Mouse (Mus musculus) neural tube, embryonic 14.5 days (tissue): ENCODE data around the gene Cilp2. TPM values are rescaled to one million over a fixed set of nuclear protein-coding genes. Genes with fewer than 3 reads are reported as not detected.

Source experiments
- ATAC-seq: fragments of 200-750 bp; cut with Nextera tagmentation; 2 replicates; pipeline ENCODE4 v1.8.0; 2017; ENCODE audit warnings: low read depth, mild to moderate bottlenecking, moderate TSS enrichment, moderate library complexity
- H3K27ac ChIP-seq: fragments of 300-500 bp; sonication (generic); 2 replicates; pipeline ENCODE4 v1.5.1; 2014; ENCODE audit warnings: low read depth, mild to moderate bottlenecking, control low read depth, low read length, moderate library complexity, mixed read lengths
- H3K27me3 ChIP-seq: fragments of 300-500 bp; sonication (generic); 2 replicates; pipeline ENCODE4 v1.6.1; 2014; ENCODE audit warnings: low read length; ENCODE audit not compliant: control insufficient read depth, insufficient read depth
- H3K36me3 ChIP-seq: fragments of 300-500 bp; sonication (generic); 2 replicates; pipeline ENCODE4 v1.6.1; 2014; ENCODE audit warnings: low read length, mixed read lengths; ENCODE audit not compliant: control insufficient read depth, insufficient read depth
- H3K4me1 ChIP-seq: fragments of 300-500 bp; sonication (generic); 2 replicates; pipeline ENCODE4 v1.6.1; 2014; ENCODE audit warnings: low read length; ENCODE audit not compliant: control insufficient read depth, insufficient read depth
- H3K4me2 ChIP-seq: fragments of 300-500 bp; sonication (generic); 2 replicates; pipeline ENCODE4 v1.6.1; 2014; ENCODE audit warnings: mild to moderate bottlenecking, low read depth, low read length, control low read depth
- H3K4me3 ChIP-seq: fragments of 300-500 bp; sonication (generic); 2 replicates; pipeline ENCODE4 v1.5.1; 2014; ENCODE audit warnings: low read depth, low read length, control low read depth, mixed read lengths
- H3K9ac ChIP-seq: fragments of 300-500 bp; sonication (generic); replicated peaks from 2 replicates; pipeline ENCODE4 v1.6.1; 2014; ENCODE audit warnings: low read depth, mild to moderate bottlenecking, control low read depth, low read length, mixed read lengths
- H3K9me3 ChIP-seq: fragments of 300-500 bp; sonication (generic); 2 replicates; pipeline ENCODE4 v1.6.1; 2016; ENCODE audit warnings: low read length; ENCODE audit not compliant: control insufficient read depth
- WGBS: fragments of 180-500 bp; shearing (Covaris S2); extraction: QIAGEN DNeasy Blood & Tissue Kit; methylation state at CpG from one replicate; pipeline ENCODE4 v1.1.7; 2014; 5-methylcytosine and 5-hydroxymethylcytosine counted together
- polyA plus RNA-seq: library from polyadenylated mRNA; unstranded; fragments of >200 nt; fragmentation: Nextera tagmentation; extraction: Ambion mirVana; gene quantifications from 2 replicates; pipeline ENCODE4 v1.2.1, GENCODE M21; 2014

Cilp2 gene
- polyA plus RNA-seq, 1 experiment from 2014 or later: 3.5 TPM

DNA sequence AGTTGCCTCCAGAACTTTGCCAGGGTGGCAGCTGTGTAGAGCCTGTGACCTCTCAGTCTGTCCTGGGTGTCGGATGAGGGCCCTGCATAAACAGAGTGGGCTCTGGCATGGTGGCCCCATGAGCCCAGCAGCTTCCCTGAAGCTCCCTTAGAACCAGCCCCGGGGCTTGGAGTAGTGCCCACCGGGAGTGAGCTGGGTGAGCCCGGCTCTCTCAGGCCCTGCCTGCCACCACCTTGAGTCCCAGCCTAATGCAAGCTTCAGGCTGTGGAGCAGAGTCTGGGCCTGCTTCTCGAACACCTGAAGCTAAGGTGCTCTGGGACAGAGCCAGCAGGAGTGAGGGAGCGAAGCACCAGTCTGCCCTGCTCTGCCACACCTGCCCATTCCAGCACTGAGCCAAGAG is 16.6 kb downstream of the Cilp2 start:
- WGBS: 93% methylated on average over 6 of the region's 6 CpGs
- Histone ChIP-seq H3K4me2 (no peak overlapping the region), H3K4me1 (no peaks in the 10 kb centered on the region), H3K27ac (no peak overlapping the region), H3K9ac (no peak overlapping the region), H3K9me3 (no peaks in the 10 kb centered on the region), H3K36me3 (0 out of 2 replicates have a peak, but pooled peaks cover 8% of the 10 kb centered on the region), H3K27me3 (no peaks in the 10 kb centered on the region), H3K4me3 (no peak overlapping the region)
- ATAC-seq: no peak

DNA sequence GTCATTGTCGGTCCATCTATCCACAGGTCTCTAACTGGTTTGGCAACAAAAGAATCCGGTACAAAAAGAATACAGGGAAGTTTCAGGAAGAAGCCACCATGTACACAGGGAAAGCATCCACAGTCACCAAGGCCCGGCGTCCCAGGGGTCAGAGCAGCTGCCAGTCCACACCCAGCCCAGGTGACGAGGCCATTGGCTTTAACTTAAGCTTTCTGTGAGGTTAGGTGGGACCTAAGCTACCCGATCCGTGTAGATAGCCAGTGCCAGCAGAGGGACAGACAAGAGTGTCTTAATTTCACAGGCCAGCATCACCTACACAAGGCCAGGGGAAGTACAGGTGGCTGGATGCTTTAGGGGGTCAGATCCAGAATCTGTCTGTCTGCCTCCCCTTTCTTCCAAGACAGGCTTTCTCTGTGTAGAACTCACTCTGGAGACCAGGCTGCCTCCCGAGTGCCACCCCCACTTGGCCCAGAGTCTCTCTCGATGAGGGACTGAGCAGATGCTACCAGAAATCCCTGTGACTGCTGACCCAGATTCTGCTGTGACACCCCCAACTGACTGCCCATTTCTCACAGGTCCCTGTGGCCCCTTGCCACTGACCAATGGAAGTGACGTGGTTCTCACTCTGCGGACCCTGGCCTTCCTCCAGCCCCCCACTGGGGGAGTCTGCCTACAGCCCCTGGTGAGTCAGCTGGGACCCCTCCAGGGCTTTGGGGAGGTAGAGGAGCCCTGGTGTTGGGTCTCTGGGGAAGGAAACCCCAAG is 17.3 kb downstream of the Cilp2 start:
- no peak overlapping the region for H3K4me2 ChIP-seq
- 83% methylated on average over 11 of the region's 11 CpGs for WGBS
- no peaks in the 10 kb centered on the region for H3K4me1 ChIP-seq
- H3K9ac ChIP-seq: no peak overlapping the region
- no peaks in the 10 kb centered on the region for H3K9me3 ChIP-seq
- no peak overlapping the region for H3K4me3 ChIP-seq
- H3K27ac ChIP-seq: no peak overlapping the region
- H3K27me3 ChIP-seq: no peaks in the 10 kb centered on the region
- ATAC-seq: no peak
- H3K36me3 ChIP-seq: peaks cover 8% of the 10 kb centered on the region; the same call in 1 of the 2 replicates

- peaks cover 11% of the 10 kb centered on the region for H3K36me3 ChIP-seq
- H3K4me2 ChIP-seq: no peak overlapping the region
- no peaks in the 10 kb centered on the region for H3K27me3 ChIP-seq
- no peak overlapping the region for H3K27ac ChIP-seq
- H3K4me1 ChIP-seq: no peaks in the 10 kb centered on the region
- no peak overlapping the region for H3K4me3 ChIP-seq
- WGBS: 82% methylated on average over 5 of the region's 5 CpGs
- H3K9me3 ChIP-seq: no peaks in the 10 kb centered on the region
- H3K9ac ChIP-seq: no peak overlapping the region
- no peak for ATAC-seq
Measured at GRCm38 (mm10) chr8:69867696-69868326, 19.7 kb downstream of the Cilp2 start.

- no peaks in the 10 kb centered on the region for H3K9me3 ChIP-seq
- no peak for ATAC-seq
- H3K4me1 ChIP-seq: no peaks in the 10 kb centered on the region
- no peak overlapping the region for H3K4me3 ChIP-seq
- peaks cover 9% of the 10 kb centered on the region for H3K36me3 ChIP-seq
- no peaks in the 10 kb centered on the region for H3K27me3 ChIP-seq
- H3K4me2 ChIP-seq: no peak overlapping the region
- H3K27ac ChIP-seq: no peak overlapping the region
- WGBS: 83% methylated on average over 5 of the region's 5 CpGs
- no peak overlapping the region for H3K9ac ChIP-seq
Measured at GRCm38 (mm10) chr8:69864180-69864579, 23.3 kb downstream of the Cilp2 start.

DNA sequence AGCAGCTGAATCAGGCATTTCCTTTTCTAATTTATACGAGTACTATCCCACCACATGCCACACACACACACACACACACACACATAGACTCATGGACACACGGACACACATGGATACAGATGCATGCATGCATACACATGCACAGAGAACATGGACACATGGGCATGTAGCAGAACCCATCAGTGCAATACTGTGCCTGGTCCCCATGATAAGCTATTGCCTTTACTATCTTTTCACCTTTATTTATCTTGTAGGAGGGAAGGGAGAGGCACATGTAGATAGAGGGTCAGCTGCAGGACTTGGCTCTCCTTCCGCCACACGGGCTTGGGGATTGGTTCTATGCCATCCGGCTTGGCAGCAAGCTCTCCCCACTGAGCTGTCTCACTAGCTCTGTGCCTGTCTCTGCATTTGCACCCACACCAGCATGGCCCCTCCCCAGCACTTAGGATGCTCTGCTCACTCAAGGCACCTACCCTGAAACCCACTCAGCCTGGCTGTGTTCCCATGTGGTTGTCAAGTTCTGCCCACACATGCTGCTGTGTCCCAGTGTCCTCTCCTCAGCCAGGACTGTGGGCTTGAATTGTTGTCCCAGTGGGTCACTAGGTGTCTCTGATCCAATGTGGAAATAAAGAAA is 24.0 kb downstream of the Cilp2 start:
- H3K36me3 ChIP-seq: peaks cover 11% of the 10 kb centered on the region
- no peaks in the 10 kb centered on the region for H3K27me3 ChIP-seq
- H3K9me3 ChIP-seq: no peaks in the 10 kb centered on the region
- no peak overlapping the region for H3K27ac ChIP-seq
- ATAC-seq: no peak
- WGBS: 91% methylated on average over 5 of the region's 5 CpGs
- H3K9ac ChIP-seq: no peak overlapping the region
- H3K4me2 ChIP-seq: no peak overlapping the region
- no peak overlapping the region for H3K4me3 ChIP-seq
- no peaks in the 10 kb centered on the region for H3K4me1 ChIP-seq

- H3K27me3 ChIP-seq: no peaks in the 10 kb centered on the region
- no peak for ATAC-seq
- no peak overlapping the region for H3K4me2 ChIP-seq
- peaks cover 11% of the 10 kb centered on the region for H3K36me3 ChIP-seq
- no peak overlapping the region for H3K9ac ChIP-seq
- H3K4me3 ChIP-seq: no peak overlapping the region
- no peak overlapping the region for H3K27ac ChIP-seq
- WGBS: 65% methylated on average over 2 of the region's 2 CpGs
- H3K4me1 ChIP-seq: no peaks in the 10 kb centered on the region
- no peaks in the 10 kb centered on the region for H3K9me3 ChIP-seq
Measured at GRCm38 (mm10) chr8:69861251-69861650, 26.2 kb downstream of the Cilp2 start.

- H3K4me1 ChIP-seq: no peaks in the 10 kb centered on the region
Measured at GRCm38 (mm10) chr8:69860807-69861206, 26.7 kb downstream of the Cilp2 start.

GRCm38 (mm10) chr8:69853869-69854268 is 33.6 kb downstream of the Cilp2 start:
- Histone ChIP-seq H3K4me2 (no peak overlapping the region), H3K4me3 (no peak overlapping the region), H3K4me1 (no peaks in the 10 kb centered on the region), H3K27me3 (no peaks in the 10 kb centered on the region), H3K9ac (no peak overlapping the region), H3K36me3 (no peaks in the 10 kb centered on the region; the same call in 1 of the 2 replicates), H3K9me3 (no peaks in the 10 kb centered on the region), H3K27ac (no peak overlapping the region)
- ATAC-seq: no peak
- 93% methylated on average over 10 of the region's 10 CpGs for WGBS

More at GRCm38 (mm10) chr8:69860807-69861206, 26.7 kb downstream of the Cilp2 start:
- peaks cover 11% of the 10 kb centered on the region for H3K36me3 ChIP-seq
- no peak overlapping the region for H3K9ac ChIP-seq
- H3K4me3 ChIP-seq: no peak overlapping the region
- no peak for ATAC-seq
- no peak overlapping the region for H3K4me2 ChIP-seq
- H3K9me3 ChIP-seq: no peaks in the 10 kb centered on the region
- no peak overlapping the region for H3K27ac ChIP-seq
- 59% methylated on average over 4 of the region's 4 CpGs for WGBS
- H3K27me3 ChIP-seq: no peaks in the 10 kb centered on the region

GRCm38 (mm10) chr8:69850926-69851506 is 36.5 kb downstream of the Cilp2 start:
- no peak for ATAC-seq
- H3K27me3 ChIP-seq: no peaks in the 10 kb centered on the region
- H3K9ac ChIP-seq: no peak overlapping the region
- no peaks in the 10 kb centered on the region for H3K9me3 ChIP-seq
- H3K4me1 ChIP-seq: no peaks in the 10 kb centered on the region
- no peak overlapping the region for H3K4me2 ChIP-seq
- no peaks in the 10 kb centered on the region; the same call in 1 of the 2 replicates for H3K36me3 ChIP-seq
- no peak overlapping the region for H3K4me3 ChIP-seq
- no peak overlapping the region for H3K27ac ChIP-seq
- 85% methylated on average over 7 of the region's 7 CpGs for WGBS
